Mouse (Mus musculus) forebrain, embryonic 16.5 days (tissue): ENCODE measurements around the gene Aen. TPM values are rescaled to one million over a fixed set of nuclear protein-coding genes. Genes with fewer than 3 reads are reported as not detected.
A peak's percentile ranks its signal among the peaks of the same experiment; 100 is the strongest.

ENCODE experiments used
- ATAC-seq: fragments of 200-750 bp; cut with Nextera tagmentation; 2 replicates; pipeline ENCODE4 v1.8.0; 2017; ENCODE audit warnings: mild to moderate bottlenecking, moderate library complexity
- H3K27ac ChIP-seq: fragments of 300-500 bp; sonication (generic); 2 replicates; pipeline ENCODE4 v1.5.1; 2014; ENCODE audit warnings: low read length, control low read depth
- H3K27me3 ChIP-seq: fragments of 300-500 bp; sonication (generic); replicated peaks from 2 replicates; pipeline ENCODE4 v1.6.1; 2014; ENCODE audit warnings: low read length; ENCODE audit not compliant: control insufficient read depth, insufficient read depth
- H3K36me3 ChIP-seq: fragments of 300-500 bp; sonication (generic); 2 replicates; pipeline ENCODE4 v1.6.1; 2014; ENCODE audit not compliant: control insufficient read depth, insufficient read depth
- H3K4me1 ChIP-seq: fragments of 300-500 bp; sonication (generic); replicated peaks from 2 replicates; pipeline ENCODE4 v1.6.1; 2014; ENCODE audit warnings: low read length; ENCODE audit not compliant: control insufficient read depth, insufficient read depth
- H3K4me2 ChIP-seq: fragments of 300-500 bp; sonication (generic); 2 replicates; pipeline ENCODE4 v1.6.1; 2014; ENCODE audit warnings: mild to moderate bottlenecking, low read length, control low read depth
- H3K4me3 ChIP-seq: fragments of 300-500 bp; sonication (generic); replicated peaks from 2 replicates; pipeline ENCODE4 v1.5.1; 2014; ENCODE audit warnings: mild to moderate bottlenecking, low read length, control low read depth
- H3K9ac ChIP-seq: fragments of 300-500 bp; sonication (generic); replicated peaks from 2 replicates; pipeline ENCODE4 v1.6.1; 2014; ENCODE audit warnings: low read depth, low read length, control low read depth
- H3K9me3 ChIP-seq: fragments of 300-500 bp; sonication (generic); 2 replicates; pipeline ENCODE4 v1.6.1; 2016; ENCODE audit warnings: low read length; ENCODE audit not compliant: control insufficient read depth
- WGBS: fragments of 180-500 bp; shearing (Covaris S2); extraction: QIAGEN DNeasy Blood & Tissue Kit; methylation state at CpG from one replicate; pipeline ENCODE4 v1.1.7; 2014; 5-methylcytosine and 5-hydroxymethylcytosine counted together
- polyA plus RNA-seq: library from polyadenylated mRNA; unstranded; fragments of >200 nt; fragmentation: Nextera tagmentation; extraction: Ambion mirVana; gene quantifications from 2 replicates; pipeline ENCODE4 v1.2.1, GENCODE M21; 2015

The Aen gene
- polyA plus RNA-seq, 1 experiment from 2014 or later = 65.6 TPM

- peak overlapping the region; percentile 17 for H3K4me3 ChIP-seq
- H3K36me3 ChIP-seq = 0 out of 2 replicates have a peak, but pooled peaks cover 2% of the 10 kb centered on the region
- 0 out of 2 replicates have a peak overlapping the region, but pooled peaks have one; percentile 20 for H3K9ac ChIP-seq
- H3K9me3 ChIP-seq = no peaks in the 10 kb centered on the region
- H3K27me3 ChIP-seq = no peaks in the 10 kb centered on the region
- WGBS = 15% methylated on average over 4 of the region's 4 CpGs
- H3K4me2 ChIP-seq = peak overlapping the region; percentile 44
- H3K4me1 ChIP-seq = peaks cover 53% of the 10 kb centered on the region
- ATAC-seq = peak; percentile 2; the same call in 1 of the 2 replicates
- H3K27ac ChIP-seq = peak overlapping the region; percentile 51
Observed at GRCm38 (mm10) chr7:78886496-78886895, 9.2 kb upstream of the Aen start.

- peak overlapping the region; percentile 44 for H3K4me2 ChIP-seq
- H3K36me3 ChIP-seq = 0 out of 2 replicates have a peak, but pooled peaks cover 2% of the 10 kb centered on the region
- 6% methylated on average over 9 of the region's 9 CpGs for WGBS
- H3K27ac ChIP-seq = peak overlapping the region; percentile 65
- peak overlapping the region; percentile 42 for H3K9ac ChIP-seq
- H3K9me3 ChIP-seq = no peaks in the 10 kb centered on the region
- peaks cover 49% of the 10 kb centered on the region for H3K4me1 ChIP-seq
- peak overlapping the region; percentile 8; the same call in 1 of the 2 replicates for H3K4me3 ChIP-seq
- peak; percentile 56 for ATAC-seq
- H3K27me3 ChIP-seq = no peaks in the 10 kb centered on the region
Observed at GRCm38 (mm10) chr7:78887431-78887842, 8.2 kb upstream of the Aen start.

- no peak for ATAC-seq
- H3K9me3 ChIP-seq = no peaks in the 10 kb centered on the region
Observed at GRCm38 (mm10) chr7:78890641-78891040, 5.0 kb upstream of the Aen start.

GRCm38 (mm10) chr7:78893917-78894316 lies 1.7 kb upstream of the Aen start:
- WGBS = 88% methylated on average over 10 of the region's 10 CpGs

More at GRCm38 (mm10) chr7:78890641-78891040, 5.0 kb upstream of the Aen start:
- no peak overlapping the region for H3K4me2 ChIP-seq
- H3K4me1 ChIP-seq = peaks cover 33% of the 10 kb centered on the region
- H3K4me3 ChIP-seq = no peak overlapping the region
- H3K9ac ChIP-seq = no peak overlapping the region
- no peaks in the 10 kb centered on the region for H3K27me3 ChIP-seq
- 0 out of 2 replicates have a peak, but pooled peaks cover 2% of the 10 kb centered on the region for H3K36me3 ChIP-seq
- H3K27ac ChIP-seq = no peak overlapping the region
- WGBS = 4% methylated on average over 16 of the region's 16 CpGs

GRCm38 (mm10) chr7:78895021-78895652 lies 517 bp upstream of the Aen start:
- WGBS = 57% methylated on average over 13 of the region's 13 CpGs
- Histone ChIP-seq H3K4me2 (peak overlapping the region; percentile 74), H3K27me3 (no peaks in the 10 kb centered on the region), H3K27ac (no peak overlapping the region; the same call in 1 of the 2 replicates), H3K4me1 (peaks cover 18% of the 10 kb centered on the region), H3K9me3 (no peaks in the 10 kb centered on the region), H3K9ac (peak overlapping the region; percentile 66), H3K36me3 (no peaks in the 10 kb centered on the region), H3K4me3 (peak overlapping the region; percentile 78)
- ATAC-seq = no peak

More at GRCm38 (mm10) chr7:78893917-78894316, 1.7 kb upstream of the Aen start:
- Histone ChIP-seq H3K9me3 (no peaks in the 10 kb centered on the region), H3K36me3 (no peaks in the 10 kb centered on the region), H3K27ac (no peak overlapping the region), H3K4me3 (no peak overlapping the region), H3K4me1 (peaks cover 18% of the 10 kb centered on the region), H3K9ac (no peak overlapping the region), H3K4me2 (no peak overlapping the region), H3K27me3 (no peaks in the 10 kb centered on the region)
- ATAC-seq = no peak

GRCm38 (mm10) chr7:78897567-78897966 lies 1.9 kb downstream of the Aen start:
- Histone ChIP-seq H3K36me3 (peaks cover 5% of the 10 kb centered on the region; the same call in 1 of the 2 replicates), H3K27ac (no peak overlapping the region), H3K9ac (no peak overlapping the region), H3K4me3 (no peak overlapping the region), H3K4me1 (peaks cover 18% of the 10 kb centered on the region), H3K9me3 (no peaks in the 10 kb centered on the region), H3K27me3 (no peaks in the 10 kb centered on the region), H3K4me2 (no peak overlapping the region)
- ATAC-seq = no peak
- WGBS = 94% methylated on average over 3 of the region's 3 CpGs

- Histone ChIP-seq H3K4me1 (no peaks in the 10 kb centered on the region), H3K4me3 (no peak overlapping the region), H3K27me3 (no peaks in the 10 kb centered on the region), H3K4me2 (no peak overlapping the region), H3K9me3 (no peaks in the 10 kb centered on the region), H3K9ac (no peak overlapping the region), H3K36me3 (peaks cover 19% of the 10 kb centered on the region), H3K27ac (no peak overlapping the region)
- 90% methylated on average over 6 of the region's 6 CpGs for WGBS
- ATAC-seq = no peak
Observed at GRCm38 (mm10) chr7:78903174-78903870, 7.7 kb downstream of the Aen start.

- H3K4me2 ChIP-seq = no peak overlapping the region
- H3K27me3 ChIP-seq = no peaks in the 10 kb centered on the region
- no peak overlapping the region for H3K9ac ChIP-seq
- H3K9me3 ChIP-seq = no peaks in the 10 kb centered on the region
- 94% methylated on average over 2 of the region's 2 CpGs for WGBS
- peaks cover 19% of the 10 kb centered on the region for H3K36me3 ChIP-seq
- H3K4me1 ChIP-seq = no peaks in the 10 kb centered on the region
- no peak for ATAC-seq
- H3K27ac ChIP-seq = no peak overlapping the region
- H3K4me3 ChIP-seq = no peak overlapping the region
Observed at GRCm38 (mm10) chr7:78904175-78904574, 8.5 kb downstream of the Aen start.

GRCm38 (mm10) chr7:78909026-78909425 lies 13.4 kb downstream of the Aen start:
- H3K4me1 ChIP-seq = peaks cover 12% of the 10 kb centered on the region
- no peak overlapping the region for H3K27ac ChIP-seq
- H3K4me2 ChIP-seq = no peak overlapping the region
- no peaks in the 10 kb centered on the region for H3K9me3 ChIP-seq
- H3K36me3 ChIP-seq = peaks cover 13% of the 10 kb centered on the region
- no peak overlapping the region for H3K9ac ChIP-seq
- no peak overlapping the region for H3K4me3 ChIP-seq
- no peak for ATAC-seq
- 84% methylated on average over 6 of the region's 6 CpGs for WGBS
- no peaks in the 10 kb centered on the region for H3K27me3 ChIP-seq
